Comparison of ENCODE assay signal across 17 mouse cellular contexts in genomic region chr8:60623438-60623837, GRCm38 (mm10).
"Had no signal": no experiment of that assay in that cellular context is flagged by ENCODE, and none has a peak within 500 bp of the region (broad histone marks: within the 10 kb centered on the region; RNA-seq: fewer than 3 reads in every experiment).

No protein-coding gene starts in this region.

- ATAC-seq: liver, postnatal 0 days; midbrain, embryonic 13.5 days; midbrain, embryonic 15.5 days had no signal

- H3K9me3 ChIP-seq: liver, embryonic 13.5 days; liver, embryonic 15.5 days; megakaryocyte, embryonic 14.5 days; midbrain, embryonic 13.5 days; midbrain, embryonic 15.5 days; neural tube, embryonic 12.5 days; stomach, embryonic 15.5 days had no signal

- H3K27me3 ChIP-seq: liver, embryonic 13.5 days; liver, embryonic 15.5 days; megakaryocyte, embryonic 14.5 days; midbrain, embryonic 13.5 days; midbrain, embryonic 15.5 days; neural tube, embryonic 12.5 days; stomach, embryonic 15.5 days had no signal

- H3K27ac ChIP-seq: liver, embryonic 13.5 days; liver, embryonic 15.5 days; macrophage; midbrain, embryonic 13.5 days; midbrain, embryonic 15.5 days; neural tube, embryonic 12.5 days; stomach, embryonic 15.5 days; stomach, postnatal 0 days had no signal

- H3K4me1 ChIP-seq: liver, embryonic 13.5 days; liver, embryonic 15.5 days; midbrain, embryonic 13.5 days; midbrain, embryonic 15.5 days; neural tube, embryonic 12.5 days; stomach, embryonic 15.5 days had no signal

- DNase-seq: liver, embryonic 13.5 days; liver, postnatal 0 days; lung, embryonic 14.5 days; right cerebral cortex, postnatal 14 days; thymus, adult 2 months; thymus, postnatal 25 days; thymus, postnatal 4 days had no signal

- H3K36me3 ChIP-seq: liver, embryonic 13.5 days; liver, embryonic 15.5 days; midbrain, embryonic 13.5 days; midbrain, embryonic 15.5 days; neural tube, embryonic 12.5 days; stomach, embryonic 15.5 days had no signal

- H3K4me3 ChIP-seq: liver, embryonic 13.5 days; liver, embryonic 15.5 days; megakaryocyte, embryonic 14.5 days; midbrain, embryonic 13.5 days; midbrain, embryonic 15.5 days; neural tube, embryonic 12.5 days; stomach, embryonic 15.5 days had no signal

- H3K9ac ChIP-seq: liver, embryonic 13.5 days; liver, embryonic 15.5 days; liver, postnatal 0 days; lung, embryonic 14.5 days; midbrain, embryonic 13.5 days; midbrain, embryonic 15.5 days; neural tube, embryonic 12.5 days; stomach, embryonic 15.5 days had no signal

- H3K4me2 ChIP-seq: liver, embryonic 11.5 days; liver, embryonic 13.5 days; liver, embryonic 15.5 days; lung, embryonic 14.5 days; midbrain, embryonic 11.5 days; midbrain, embryonic 13.5 days; midbrain, embryonic 15.5 days; neural tube, embryonic 12.5 days; stomach, embryonic 15.5 days had no signal
